Mouse (Mus musculus) midbrain, embryonic 10.5 days (tissue): ENCODE measurements at regions not wholly inside any gene's neighbourhood (a gene's known extent, or its start where the extent isn't known, plus 50 kb on each side); places are given as distances from the start of the nearest gene placed in this dataset.

ENCODE experiments used
- DNase-seq: peaks from one replicate; pipeline ENCODE4 v3.0.0-alpha.2; 2017; ENCODE audit warnings: low spot score
- H3K27ac ChIP-seq: fragments of 300-500 bp; sonication (generic); replicated peaks from 2 replicates; pipeline ENCODE4 v1.5.1; 2016; ENCODE audit warnings: mild to moderate bottlenecking
- H3K27me3 ChIP-seq: fragments of 300-500 bp; sonication (generic); 2 replicates; pipeline ENCODE4 v1.6.1; 2016; ENCODE audit warnings: low read depth, mild to moderate bottlenecking; ENCODE audit not compliant: poor library complexity, severe bottlenecking
- H3K36me3 ChIP-seq: fragments of 300-500 bp; sonication (generic); 2 replicates; pipeline ENCODE4 v1.6.1; 2016; ENCODE audit warnings: mild to moderate bottlenecking, moderate library complexity
- H3K4me1 ChIP-seq: fragments of 300-500 bp; sonication (generic); 2 replicates; pipeline ENCODE4 v1.6.1; 2016
- H3K4me3 ChIP-seq: fragments of 300-500 bp; sonication (generic); 2 replicates; pipeline ENCODE4 v1.5.1; 2016; ENCODE audit warnings: mild to moderate bottlenecking, moderate library complexity
- H3K9me3 ChIP-seq: fragments of 300-500 bp; sonication (generic); replicated peaks from 2 replicates; pipeline ENCODE4 v1.6.1; 2016; ENCODE audit warnings: mild to moderate bottlenecking
- WGBS: fragments of 180-500 bp; shearing (Covaris S2); methylation state at CpG from one replicate; pipeline ENCODE4 v1.1.7; 2016; 5-methylcytosine and 5-hydroxymethylcytosine counted together

- Histone ChIP-seq H3K27ac (peak overlapping the region; percentile 70), H3K4me3 (peak overlapping the region; percentile 44)
These were observed 186.7 kb upstream of the Lef1 start for GRCm38 (mm10) chr3:130923615-130923958.

GRCm38 (mm10) chr3:130922812-130923614 is 187.3 kb upstream of the Lef1 start:
- H3K27ac ChIP-seq, result peak overlapping the region; percentile 70
- no peaks in the 10 kb centered on the region for H3K36me3 ChIP-seq
- no peaks in the 10 kb centered on the region for H3K9me3 ChIP-seq
- peak overlapping the region; percentile 44 for H3K4me3 ChIP-seq
- 15% methylated on average over 23 of the region's 23 CpGs for WGBS
- H3K4me1 ChIP-seq, result peaks cover 25% of the 10 kb centered on the region
- DNase-seq, result peak; percentile 30
- H3K27me3 ChIP-seq, result peaks cover 32% of the 10 kb centered on the region; the same call in 1 of the 2 replicates

More at GRCm38 (mm10) chr3:130923615-130923958, 186.7 kb upstream of the Lef1 start:
- 48% methylated on average over 8 of the region's 8 CpGs for WGBS
- H3K36me3 ChIP-seq, result no peaks in the 10 kb centered on the region
- peak; percentile 42 for DNase-seq
- H3K27me3 ChIP-seq, result peaks cover 32% of the 10 kb centered on the region; the same call in 1 of the 2 replicates
- H3K4me1 ChIP-seq, result peaks cover 25% of the 10 kb centered on the region
- H3K9me3 ChIP-seq, result no peaks in the 10 kb centered on the region

- no peak for DNase-seq
- peak overlapping the region; percentile 53; the same call in 1 of the 2 replicates for H3K27ac ChIP-seq
- no peak overlapping the region for H3K4me3 ChIP-seq
- H3K9me3 ChIP-seq, result peaks cover 6% of the 10 kb centered on the region; the same call in 1 of the 2 replicates
- no peaks in the 10 kb centered on the region for H3K36me3 ChIP-seq
- WGBS, result 79% methylated on average over 9 of the region's 9 CpGs
- H3K4me1 ChIP-seq, result peaks cover 25% of the 10 kb centered on the region
- peaks cover 32% of the 10 kb centered on the region; the same call in 1 of the 2 replicates for H3K27me3 ChIP-seq
These were observed 188.5 kb upstream of the Lef1 start for GRCm38 (mm10) chr3:130921621-130922245.

DNA sequence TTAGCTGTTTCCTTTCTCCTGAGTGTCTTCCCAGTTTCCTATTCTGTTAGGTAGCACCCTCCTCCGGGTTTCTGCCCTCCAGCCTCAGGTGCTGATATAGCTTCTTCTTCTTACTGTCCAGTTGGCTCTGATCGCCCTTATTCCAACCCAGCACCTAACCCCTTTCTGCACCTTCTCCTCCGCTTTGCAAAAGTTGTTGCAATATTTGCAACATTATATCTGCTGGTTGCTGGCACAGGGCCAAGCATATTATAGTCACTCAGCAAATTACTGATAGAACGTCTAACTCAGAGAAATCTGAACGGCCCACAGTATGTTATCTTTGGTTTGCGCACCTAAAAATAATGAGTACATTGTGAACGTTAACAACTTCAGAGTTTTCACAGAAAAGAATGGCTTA is 183.6 kb upstream of the Rpl34 start:
- peaks cover 6% of the 10 kb centered on the region; the same call in 1 of the 2 replicates for H3K9me3 ChIP-seq
- H3K36me3 ChIP-seq, result no peaks in the 10 kb centered on the region
- 92% methylated on average over 7 of the region's 7 CpGs for WGBS
- H3K27ac ChIP-seq, result no peak overlapping the region
- DNase-seq, result no peak
- H3K4me1 ChIP-seq, result peaks cover 5% of the 10 kb centered on the region; the same call in 1 of the 2 replicates
- no peaks in the 10 kb centered on the region for H3K27me3 ChIP-seq
- no peak overlapping the region for H3K4me3 ChIP-seq

DNA sequence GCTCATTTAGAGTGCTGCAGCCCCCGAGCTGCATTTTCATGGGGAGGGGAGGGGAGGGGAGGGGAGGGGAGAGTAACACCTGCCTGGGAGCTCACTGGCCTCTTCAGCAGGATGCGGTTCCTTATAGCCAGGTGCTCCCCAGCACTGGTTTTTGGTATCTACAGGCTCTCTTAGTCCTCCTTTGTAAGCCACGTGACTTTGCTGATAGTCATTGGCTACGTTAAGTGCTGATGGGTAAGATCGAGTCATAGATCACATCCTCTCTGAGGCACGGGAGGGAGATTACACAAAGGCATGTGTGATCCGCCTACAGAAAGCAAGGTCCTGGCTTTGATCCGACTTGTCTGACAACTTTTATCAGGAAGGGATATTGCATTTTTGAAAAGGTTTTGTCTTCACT is 174.9 kb upstream of the Rpl34 start:
- H3K27ac ChIP-seq, result no peak overlapping the region
- no peaks in the 10 kb centered on the region for H3K36me3 ChIP-seq
- no peaks in the 10 kb centered on the region for H3K27me3 ChIP-seq
- no peaks in the 10 kb centered on the region for H3K9me3 ChIP-seq
- no peak overlapping the region for H3K4me3 ChIP-seq
- 0 out of 2 replicates have a peak, but pooled peaks cover 7% of the 10 kb centered on the region for H3K4me1 ChIP-seq
- no peak for DNase-seq
- WGBS, result 74% methylated on average over 8 of the region's 8 CpGs

- Histone ChIP-seq H3K9me3 (no peaks in the 10 kb centered on the region), H3K4me3 (no peak overlapping the region), H3K36me3 (no peaks in the 10 kb centered on the region), H3K4me1 (0 out of 2 replicates have a peak, but pooled peaks cover 7% of the 10 kb centered on the region), H3K27me3 (no peaks in the 10 kb centered on the region), H3K27ac (no peak overlapping the region)
- WGBS, result 91% methylated on average over 7 of the region's 7 CpGs
- DNase-seq, result no peak
These were observed 173.1 kb upstream of the Rpl34 start for GRCm38 (mm10) chr3:130903329-130903728.

GRCm38 (mm10) chr3:130902376-130902775 is 172.2 kb upstream of the Rpl34 start:
- no peak for DNase-seq
- Histone ChIP-seq H3K4me1 (0 out of 2 replicates have a peak, but pooled peaks cover 7% of the 10 kb centered on the region), H3K27ac (no peak overlapping the region), H3K4me3 (no peak overlapping the region), H3K27me3 (no peaks in the 10 kb centered on the region), H3K36me3 (no peaks in the 10 kb centered on the region), H3K9me3 (no peaks in the 10 kb centered on the region)
- WGBS, result 87% methylated on average over 7 of the region's 7 CpGs

DNA sequence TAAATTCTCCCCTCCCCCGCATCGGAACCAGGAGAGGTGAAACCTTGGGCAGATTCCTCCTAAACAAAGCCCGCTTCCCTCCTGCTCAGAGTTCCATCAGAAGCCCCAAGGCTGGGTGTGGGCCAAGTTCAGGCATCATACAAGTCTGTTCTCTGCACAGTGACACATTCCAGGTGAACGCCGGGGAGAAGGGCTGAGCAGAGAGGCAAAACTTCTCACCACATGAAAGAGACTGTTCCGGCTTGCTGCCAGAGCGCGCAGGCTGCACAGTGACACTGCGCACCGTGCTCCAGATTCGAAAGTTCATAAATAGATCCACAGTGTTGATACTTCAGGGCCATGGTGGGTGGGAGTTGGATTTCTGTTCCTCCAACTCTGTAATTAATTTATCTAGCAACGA is 171.1 kb upstream of the Rpl34 start:
- no peak for DNase-seq
- Histone ChIP-seq H3K36me3 (no peaks in the 10 kb centered on the region), H3K27ac (no peak overlapping the region), H3K27me3 (no peaks in the 10 kb centered on the region), H3K9me3 (no peaks in the 10 kb centered on the region), H3K4me1 (0 out of 2 replicates have a peak, but pooled peaks cover 7% of the 10 kb centered on the region), H3K4me3 (no peak overlapping the region)
- 91% methylated on average over 12 of the region's 12 CpGs for WGBS

- 95% methylated on average over 6 of the region's 6 CpGs for WGBS
- no peaks in the 10 kb centered on the region for H3K9me3 ChIP-seq
- H3K4me3 ChIP-seq, result no peak overlapping the region
- H3K36me3 ChIP-seq, result no peaks in the 10 kb centered on the region
- H3K4me1 ChIP-seq, result 0 out of 2 replicates have a peak, but pooled peaks cover 7% of the 10 kb centered on the region
- H3K27ac ChIP-seq, result no peak overlapping the region; the same call in 1 of the 2 replicates
- H3K27me3 ChIP-seq, result no peaks in the 10 kb centered on the region
- DNase-seq, result no peak
These were observed 170.6 kb upstream of the Rpl34 start for GRCm38 (mm10) chr3:130900846-130901245.

GRCm38 (mm10) chr3:130900054-130900840 is 170.0 kb upstream of the Rpl34 start:
- H3K9me3 ChIP-seq, result peaks cover 3% of the 10 kb centered on the region
- no peak overlapping the region for H3K4me3 ChIP-seq
- no peak for DNase-seq
- no peaks in the 10 kb centered on the region for H3K27me3 ChIP-seq
- H3K36me3 ChIP-seq, result no peaks in the 10 kb centered on the region
- H3K4me1 ChIP-seq, result 0 out of 2 replicates have a peak, but pooled peaks cover 7% of the 10 kb centered on the region
- no peak overlapping the region; the same call in 1 of the 2 replicates for H3K27ac ChIP-seq
- WGBS, result 92% methylated on average over 30 of the region's 30 CpGs

GRCm38 (mm10) chr3:130894168-130894814 is 164.1 kb upstream of the Rpl34 start:
- DNase-seq, result no peak
- WGBS, result 84% methylated on average over 7 of the region's 7 CpGs
- no peak overlapping the region for H3K27ac ChIP-seq

DNA sequence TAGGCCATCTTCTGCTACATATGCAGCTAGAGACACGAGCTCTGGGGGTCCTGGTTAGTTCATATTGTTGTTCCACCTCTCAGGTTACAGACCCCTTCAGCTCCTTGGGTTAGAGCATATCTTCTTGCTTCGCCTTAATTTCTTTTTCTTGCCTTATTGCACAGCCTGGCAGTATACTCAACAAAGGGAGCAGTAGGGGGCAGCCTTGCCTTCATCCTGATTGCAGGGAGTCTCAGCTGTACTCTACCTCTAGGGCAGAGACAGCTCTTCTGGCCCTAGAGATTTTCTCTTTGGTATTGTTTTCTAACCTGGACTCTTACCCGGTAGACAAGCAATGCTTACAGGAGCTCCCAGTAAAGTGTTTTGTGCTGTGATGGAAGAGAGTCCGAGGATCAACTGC is 161.1 kb upstream of the Rpl34 start:
- Histone ChIP-seq H3K4me3 (no peak overlapping the region), H3K4me1 (no peaks in the 10 kb centered on the region), H3K27ac (no peak overlapping the region), H3K36me3 (no peaks in the 10 kb centered on the region), H3K9me3 (peaks cover 17% of the 10 kb centered on the region), H3K27me3 (no peaks in the 10 kb centered on the region)
- DNase-seq, result no peak
- WGBS, result 82% methylated on average over 4 of the region's 4 CpGs

More at GRCm38 (mm10) chr3:130894168-130894814, 164.1 kb upstream of the Rpl34 start:
- peaks cover 10% of the 10 kb centered on the region for H3K9me3 ChIP-seq
- H3K4me1 ChIP-seq, result no peaks in the 10 kb centered on the region
- no peaks in the 10 kb centered on the region for H3K27me3 ChIP-seq
- no peak overlapping the region for H3K4me3 ChIP-seq
- H3K36me3 ChIP-seq, result no peaks in the 10 kb centered on the region
